Mouse (Mus musculus) embryonic facial prominence, embryonic 11.5 days (tissue): ENCODE measurements around the gene Syn3. TPM values are rescaled to one million over a fixed set of nuclear protein-coding genes. Genes with fewer than 3 reads are reported as not detected.
"Not testable (repeated sequence)": the region's sequence is repeated elsewhere in the genome, so short reads cannot be mapped to it uniquely, and the experiment has no call there.

ENCODE experiments used
- ATAC-seq: fragments of 200-750 bp; cut with Nextera tagmentation; replicated peaks from 2 replicates; pipeline ENCODE4 v1.8.0; 2017; ENCODE audit warnings: low read depth; ENCODE audit not compliant: insufficient number of reproducible peaks, low FRiP score, low TSS enrichment
- DNase-seq: peaks from one replicate; pipeline ENCODE4 v3.0.0-alpha.2; 2015; ENCODE audit warnings: low spot score
- H3K27ac ChIP-seq: fragments of 300-500 bp; sonication (generic); replicated peaks from 2 replicates; pipeline ENCODE4 v1.5.1; 2014; ENCODE audit warnings: mild to moderate bottlenecking, low read depth, low read length, control low read depth
- H3K27me3 ChIP-seq: fragments of 300-500 bp; sonication (generic); 2 replicates; pipeline ENCODE4 v1.6.1; 2014; ENCODE audit warnings: mild to moderate bottlenecking, low read length, moderate library complexity, mixed read lengths; ENCODE audit not compliant: control insufficient read depth, insufficient read depth
- H3K36me3 ChIP-seq: fragments of 300-500 bp; sonication (generic); replicated peaks from 2 replicates; pipeline ENCODE4 v1.6.1; 2014; ENCODE audit warnings: low read depth, mild to moderate bottlenecking, low read length, moderate library complexity, mixed read lengths; ENCODE audit not compliant: control insufficient read depth, insufficient read depth
- H3K4me1 ChIP-seq: fragments of 300-500 bp; sonication (generic); 2 replicates; pipeline ENCODE4 v1.6.1; 2014; ENCODE audit warnings: low read length, mixed read lengths; ENCODE audit not compliant: control insufficient read depth, insufficient read depth
- H3K4me2 ChIP-seq: fragments of 300-500 bp; sonication (generic); 2 replicates; pipeline ENCODE4 v1.6.1; 2014; ENCODE audit warnings: low read depth, mild to moderate bottlenecking, control low read depth, low read length, moderate library complexity
- H3K4me3 ChIP-seq: fragments of 300-500 bp; sonication (generic); 2 replicates; pipeline ENCODE4 v1.5.1; 2014; ENCODE audit warnings: low read depth, low read length, control low read depth
- H3K9ac ChIP-seq: fragments of 300-500 bp; sonication (generic); replicated peaks from 2 replicates; pipeline ENCODE4 v1.6.1; 2014; ENCODE audit warnings: mild to moderate bottlenecking, control low read depth, low read length
- H3K9me3 ChIP-seq: fragments of 300-500 bp; sonication (generic); replicated peaks from 2 replicates; pipeline ENCODE4 v1.6.1; 2016; ENCODE audit warnings: mild to moderate bottlenecking, low read length, inconsistent platforms, mixed read lengths; ENCODE audit not compliant: control insufficient read depth
- WGBS: fragments of 180-500 bp; shearing (Covaris S2); extraction: QIAGEN DNeasy Blood & Tissue Kit; methylation state at CpG from one replicate; pipeline ENCODE4 v1.1.7; 2014; 5-methylcytosine and 5-hydroxymethylcytosine counted together
- polyA plus RNA-seq: library from polyadenylated mRNA; unstranded; fragments of >200 nt; fragmentation: Nextera tagmentation; extraction: Ambion mirVana; gene quantifications from 2 replicates; pipeline ENCODE4 v1.2.1, GENCODE M21; 2014

Gene Syn3
- polyA plus RNA-seq: 2.0 and 3.1 TPM in 2 replicates

DNA sequence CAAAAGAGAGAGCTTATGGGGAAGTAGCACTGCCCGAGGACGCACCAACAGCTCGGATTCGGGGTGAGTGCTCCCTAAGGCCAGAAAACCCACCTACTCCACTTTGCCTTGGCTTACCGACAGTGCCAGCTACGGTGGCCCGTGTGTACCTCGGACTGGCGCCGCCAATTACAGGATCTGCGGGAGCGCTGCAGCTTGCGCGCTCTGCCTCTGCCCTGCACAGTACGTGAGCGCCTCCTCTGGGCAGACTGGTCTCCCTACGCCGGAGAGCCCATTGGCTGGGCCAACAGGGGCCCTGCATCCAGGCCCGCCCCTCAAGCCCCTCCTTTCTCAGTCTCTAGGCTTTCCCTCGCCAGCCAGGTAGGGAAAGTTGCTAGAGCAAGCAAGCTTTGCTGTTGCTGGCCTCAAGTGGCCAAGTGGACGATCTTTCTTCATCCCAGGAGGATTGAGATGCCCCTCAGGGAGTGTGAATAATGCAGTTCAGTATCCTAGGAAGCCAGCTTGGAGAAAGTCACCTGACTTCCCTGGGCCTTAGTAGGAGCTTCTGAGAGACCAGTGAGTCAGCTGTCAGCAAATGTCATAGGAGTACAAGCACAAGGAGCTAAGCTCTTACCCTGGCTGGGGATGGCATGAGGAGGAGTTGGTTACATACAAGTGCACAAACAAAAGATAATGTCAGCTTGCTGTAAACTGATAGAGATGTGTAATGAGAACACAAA is at the start of gene Syn3:
Gene Syn3, minus strand, starts transcription at position 224 of the 719 bp plus-strand sequence.
- Histone ChIP-seq H3K9me3 (no peaks in the 10 kb centered on the region), H3K4me1 (no peaks in the 10 kb centered on the region), H3K4me2 (peak within 1 kb of the TSS; percentile 90), H3K4me3 (peak within 1 kb of the TSS; percentile 56), H3K36me3 (no peaks in the 10 kb centered on the region), H3K27me3 (no peaks in the 10 kb centered on the region), H3K9ac (peak within 1 kb of the TSS; percentile 73), H3K27ac (no peak within 1 kb of the TSS)
- WGBS: 0% methylated on average over 21 of the region's 21 CpGs
- ATAC-seq (peak; percentile 99), DNase-seq (peak; percentile 94)

DNA sequence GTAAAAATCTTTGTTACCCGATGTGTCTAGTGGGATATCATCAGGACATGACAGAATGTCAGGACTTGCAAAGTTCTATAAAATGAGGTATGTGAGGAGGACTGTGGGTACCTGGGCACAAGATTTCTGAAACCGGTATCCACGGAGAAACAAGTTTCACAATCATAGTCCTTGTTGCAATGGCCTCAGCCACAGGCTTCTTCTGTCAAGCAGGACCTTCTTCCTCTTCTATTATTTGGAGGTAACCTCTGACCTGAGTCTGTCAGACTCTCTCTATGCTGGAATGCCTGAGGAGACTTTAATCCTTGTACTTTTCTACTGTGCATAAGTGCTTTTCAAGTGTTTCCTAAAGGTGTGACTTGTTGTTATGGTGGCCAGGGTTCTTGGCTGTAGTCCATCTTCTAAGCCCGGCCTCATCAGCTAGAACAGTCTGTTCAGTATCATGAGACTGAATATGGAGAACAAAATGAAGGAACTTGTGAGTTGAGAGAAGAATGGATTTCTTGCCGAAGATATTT is 27.7 kb upstream of the Syn3 start:
- DNase-seq, H3K9me3 ChIP-seq, H3K9ac ChIP-seq, H3K4me2 ChIP-seq, H3K27me3 ChIP-seq, H3K36me3 ChIP-seq, H3K4me1 ChIP-seq, H3K4me3 ChIP-seq, ATAC-seq, H3K27ac ChIP-seq: not testable (repeated sequence)
- 79% methylated on average over 3 of the region's 5 CpGs for WGBS

DNA sequence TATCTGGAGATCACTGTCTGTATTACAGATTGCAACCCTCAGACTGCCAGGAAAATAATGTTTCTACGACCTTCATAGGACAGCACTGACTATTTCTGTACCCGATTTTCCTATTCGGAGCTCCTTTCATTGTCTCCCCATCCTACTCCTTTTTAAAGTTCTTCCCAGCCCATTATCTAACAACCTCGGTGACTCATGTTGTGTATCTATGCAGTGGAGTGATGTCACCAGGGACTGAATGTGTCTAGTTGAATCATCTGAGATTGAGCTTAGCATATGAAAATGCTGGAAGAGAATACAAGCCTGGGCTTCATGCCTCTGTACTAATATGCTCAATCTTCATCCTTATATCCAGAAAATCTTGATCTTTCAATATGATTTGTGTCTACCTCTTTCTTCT is 15.1 kb upstream of the Syn3 start:
- Histone ChIP-seq H3K4me1 (no peaks in the 10 kb centered on the region), H3K9me3 (no peaks in the 10 kb centered on the region), H3K27ac (no peak overlapping the region), H3K4me3 (no peak overlapping the region), H3K9ac (no peak overlapping the region), H3K4me2 (no peak overlapping the region), H3K36me3 (no peaks in the 10 kb centered on the region), H3K27me3 (no peaks in the 10 kb centered on the region)
- no peak for DNase-seq
- ATAC-seq: no peak
- 91% methylated on average over 4 of the region's 4 CpGs for WGBS

DNA sequence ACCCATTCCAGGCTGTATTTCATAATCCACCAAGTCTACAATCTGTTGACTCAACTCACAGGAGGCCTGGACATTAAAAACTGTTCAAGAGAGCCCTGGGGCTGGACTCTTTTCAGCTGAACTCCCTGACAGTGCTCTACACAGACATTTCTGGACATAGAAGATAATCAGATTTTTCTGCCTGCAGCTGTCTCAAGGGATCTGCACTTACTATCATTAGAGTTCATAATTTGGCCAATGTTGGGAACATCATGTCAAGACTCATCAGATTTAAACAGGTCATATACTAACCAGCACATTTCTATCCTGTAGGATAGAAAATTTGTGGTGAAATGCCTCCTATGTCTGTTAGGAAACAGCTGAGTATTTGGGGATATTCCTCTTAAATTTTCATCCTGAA is 12.2 kb upstream of the Syn3 start:
- no peak overlapping the region for H3K4me2 ChIP-seq
- H3K9me3 ChIP-seq: no peaks in the 10 kb centered on the region
- H3K27ac ChIP-seq: no peak overlapping the region
- ATAC-seq (no peak), DNase-seq (no peak)
- H3K9ac ChIP-seq: no peak overlapping the region
- H3K4me3 ChIP-seq: no peak overlapping the region
- H3K36me3 ChIP-seq: no peaks in the 10 kb centered on the region
- no peaks in the 10 kb centered on the region for H3K4me1 ChIP-seq
- H3K27me3 ChIP-seq: no peaks in the 10 kb centered on the region

DNA sequence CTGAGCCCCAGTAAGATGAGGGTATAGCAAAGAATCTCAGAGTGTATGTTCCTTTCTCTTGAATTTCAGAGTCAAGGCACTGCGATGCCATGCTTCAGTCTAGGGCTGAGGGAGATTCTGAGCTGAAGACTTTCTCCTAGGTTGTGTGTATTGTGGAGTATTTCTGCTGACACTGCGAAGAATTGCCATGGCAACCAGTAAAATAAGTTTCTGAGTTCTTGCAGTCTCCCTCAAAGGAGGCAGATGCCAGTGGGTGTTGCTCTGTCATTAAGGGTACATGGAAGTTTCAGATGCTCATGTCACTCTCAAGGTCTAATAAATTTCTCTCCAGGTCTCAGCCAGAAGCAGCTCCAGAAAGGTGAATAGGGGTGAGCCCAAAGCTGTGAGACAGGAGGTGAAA is 3.4 kb upstream of the Syn3 start:
- WGBS: 84% methylated on average over 2 of the region's 2 CpGs
- Histone ChIP-seq H3K9ac (no peak overlapping the region), H3K36me3 (no peaks in the 10 kb centered on the region), H3K27me3 (no peaks in the 10 kb centered on the region), H3K9me3 (no peaks in the 10 kb centered on the region), H3K4me2 (no peak overlapping the region), H3K27ac (no peak overlapping the region), H3K4me3 (no peak overlapping the region), H3K4me1 (no peaks in the 10 kb centered on the region)
- DNase-seq: no peak
- ATAC-seq: no peak

DNA sequence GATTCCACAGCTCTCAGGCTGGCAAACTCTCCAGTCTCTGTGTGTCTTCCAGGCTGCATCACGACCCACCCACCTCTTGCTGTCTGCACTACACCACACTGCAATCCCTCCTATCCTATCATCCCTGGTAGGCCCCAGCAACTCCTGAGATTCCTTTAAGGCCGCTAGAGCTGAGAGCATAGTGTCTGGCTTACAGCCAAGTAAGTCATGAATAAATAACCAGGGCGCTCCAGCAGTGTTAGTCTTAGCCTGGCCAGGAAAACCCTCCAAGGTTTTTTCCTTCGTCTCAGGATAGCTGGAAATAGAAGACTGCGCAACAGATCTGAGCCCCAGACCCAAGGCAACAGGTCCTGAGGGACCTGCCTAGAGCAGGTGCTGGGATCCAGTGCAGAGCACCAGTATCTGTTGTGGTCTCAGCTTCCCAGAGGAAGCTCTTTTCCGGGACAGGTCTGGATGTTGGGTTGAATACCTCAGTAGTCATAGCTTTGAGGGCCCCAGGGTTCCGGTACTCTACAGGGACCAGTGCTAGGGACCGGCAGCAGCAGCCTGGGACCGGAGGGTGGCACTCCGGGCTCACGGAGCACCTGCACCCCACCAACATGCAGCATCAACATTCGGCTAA is 534 bp downstream of the Syn3 start:
- ATAC-seq: peak; percentile 82
- Histone ChIP-seq H3K27ac (no peak overlapping the region), H3K9ac (peak overlapping the region; percentile 73), H3K27me3 (no peaks in the 10 kb centered on the region), H3K36me3 (no peaks in the 10 kb centered on the region), H3K9me3 (no peaks in the 10 kb centered on the region), H3K4me3 (peak overlapping the region; percentile 56), H3K4me2 (peak overlapping the region; percentile 90), H3K4me1 (no peaks in the 10 kb centered on the region)
- 6% methylated on average over 12 of the region's 12 CpGs for WGBS
- peak; percentile 50 for DNase-seq

DNA sequence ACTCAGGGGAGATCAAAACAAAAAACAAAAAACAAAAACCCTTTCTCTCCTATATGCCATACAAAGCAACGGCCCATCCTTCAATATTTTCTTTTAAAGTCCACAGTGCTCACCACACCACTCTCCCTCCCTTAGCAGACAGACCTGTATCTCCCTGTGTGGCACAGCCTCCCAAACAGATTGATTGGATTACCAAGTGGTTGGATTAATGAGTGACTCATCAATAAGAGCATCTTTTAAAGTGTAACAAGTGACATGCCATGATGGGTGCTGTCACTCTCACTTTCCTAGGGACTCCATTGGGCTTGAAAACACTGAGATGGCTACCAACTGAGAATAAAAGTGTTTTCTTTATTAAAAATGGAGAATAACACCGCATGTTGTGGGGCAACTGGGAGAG is 2.8 kb downstream of the Syn3 start:
- Histone ChIP-seq H3K27me3 (no peaks in the 10 kb centered on the region), H3K4me3 (no peak overlapping the region), H3K36me3 (no peaks in the 10 kb centered on the region), H3K4me1 (no peaks in the 10 kb centered on the region), H3K27ac (no peak overlapping the region), H3K9ac (no peak overlapping the region), H3K4me2 (no peak overlapping the region), H3K9me3 (no peaks in the 10 kb centered on the region)
- ATAC-seq (no peak), DNase-seq (no peak)
- WGBS: 89% methylated on average over 2 of the region's 2 CpGs

DNA sequence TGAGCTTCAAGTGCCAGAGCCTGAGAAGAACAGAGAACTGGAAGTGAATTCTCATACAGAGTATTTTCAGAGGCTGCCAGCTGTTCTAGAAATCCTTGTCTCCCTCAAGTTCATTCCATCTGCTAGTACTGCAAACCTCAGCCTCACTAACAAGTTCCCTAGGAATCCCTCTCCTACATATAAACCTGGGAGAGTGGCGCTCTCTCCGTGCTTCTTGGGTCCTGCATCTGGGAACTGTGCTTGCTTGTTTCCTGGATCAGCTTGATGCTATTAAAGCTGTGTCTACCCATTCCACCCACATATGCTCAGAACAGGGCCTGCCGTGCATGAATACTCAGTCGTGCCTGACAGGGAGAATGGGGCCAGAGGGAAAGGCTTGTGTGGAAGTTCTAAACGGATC is 5.6 kb downstream of the Syn3 start:
- H3K4me1 ChIP-seq: no peaks in the 10 kb centered on the region
- no peaks in the 10 kb centered on the region for H3K9me3 ChIP-seq
- H3K27ac ChIP-seq: no peak overlapping the region
- ATAC-seq (no peak), DNase-seq (no peak)
- no peak overlapping the region for H3K4me3 ChIP-seq
- H3K36me3 ChIP-seq: no peaks in the 10 kb centered on the region
- no peak overlapping the region for H3K9ac ChIP-seq
- 69% methylated on average over 5 of the region's 5 CpGs for WGBS
- H3K4me2 ChIP-seq: no peak overlapping the region
- H3K27me3 ChIP-seq: no peaks in the 10 kb centered on the region
